Mouse (Mus musculus): ENCODE data around the gene Hist1h2ag. TPM values are rescaled to one million over a fixed set of nuclear protein-coding genes. Genes with fewer than 3 reads are reported as not detected.
"Not testable (repeated sequence)": the region's sequence is repeated elsewhere in the genome, so short reads cannot be mapped to it uniquely, and the experiment has no call there.

The Hist1h2ag gene
- polyA plus RNA-seq, 1 experiment: 149 TPM

GRCm38 (mm10) chr13:22039364-22039763 is 3.4 kb downstream of the Hist1h2ag start:
- Histone ChIP-seq H3K4me3 (ENCODE audit: control insufficient read depth, insufficient read depth, low read length) (no peak overlapping the region), H3K4me1 (replicated peaks; ENCODE audit: control insufficient read depth, insufficient read depth, low read length) (peaks cover 9% of the 10 kb centered on the region), H3K36me3 (ENCODE audit: control insufficient read depth, insufficient read depth, low read length) (no peaks in the 10 kb centered on the region), H3K27me3 (ENCODE audit: control insufficient read depth, insufficient read depth, low read length) (no peaks in the 10 kb centered on the region), H3K27ac (ENCODE audit: control insufficient read depth, insufficient read depth, low read length) (no peak overlapping the region; the same call in 1 of the 2 replicates)
- DNase-seq: no peak
- TF ChIP-seq POLR2A (IDR thresholded peaks at IDR 0.05; ENCODE audit: control insufficient read depth, extremely low read depth, insufficient read depth, low read length, poor library complexity) (no peak), CTCF (IDR thresholded peaks at IDR 0.05; ENCODE audit: borderline replicate concordance, control insufficient read depth, extremely low read depth, insufficient read depth, low read length, poor library complexity) (no peak)
- WGBS: 85% methylated on average over 5 of the region's 5 CpGs

GRCm38 (mm10) chr13:22037415-22037814 is 5.3 kb downstream of the Hist1h2ag start:
- Histone ChIP-seq H3K36me3 (ENCODE audit: control insufficient read depth, insufficient read depth, low read length) (no peaks in the 10 kb centered on the region), H3K4me1 (replicated peaks; ENCODE audit: control insufficient read depth, insufficient read depth, low read length) (peaks cover 9% of the 10 kb centered on the region), H3K27me3 (ENCODE audit: control insufficient read depth, insufficient read depth, low read length) (no peaks in the 10 kb centered on the region), H3K4me3 (ENCODE audit: control insufficient read depth, insufficient read depth, low read length) (no peak overlapping the region), H3K27ac (ENCODE audit: control insufficient read depth, insufficient read depth, low read length) (no peak overlapping the region; the same call in 1 of the 2 replicates)
- TF ChIP-seq POLR2A (IDR thresholded peaks at IDR 0.05; ENCODE audit: control insufficient read depth, extremely low read depth, insufficient read depth, low read length, poor library complexity) (no peak), CTCF (IDR thresholded peaks at IDR 0.05; ENCODE audit: borderline replicate concordance, control insufficient read depth, extremely low read depth, insufficient read depth, low read length, poor library complexity) (no peak)
- 90% methylated on average over 2 of the region's 2 CpGs for WGBS
- DNase-seq: no peak

DNA sequence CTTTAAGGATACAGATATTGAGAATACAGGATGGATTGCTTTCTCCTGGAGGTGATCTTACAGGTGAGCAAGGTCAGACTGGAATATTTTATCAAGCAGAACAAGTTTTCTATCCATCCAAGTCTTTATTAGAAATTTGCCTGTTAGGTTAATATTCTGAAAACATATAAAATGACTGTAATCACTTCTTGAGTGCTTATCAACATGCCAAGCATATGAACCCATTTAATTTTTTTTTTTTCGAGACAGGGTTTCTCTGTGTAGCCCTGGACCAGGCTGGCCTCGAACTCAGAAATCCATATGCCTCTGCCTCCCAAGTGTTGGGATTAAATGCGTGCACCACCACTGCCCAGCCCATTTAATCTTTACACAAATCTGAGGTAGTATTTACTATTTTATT is 5.8 kb downstream of the Hist1h2ag start:
- DNase-seq: no peak
- H3K36me3 ChIP-seq (ENCODE audit: control insufficient read depth, insufficient read depth, low read length): no peaks in the 10 kb centered on the region
- 82% methylated on average over 3 of the region's 3 CpGs for WGBS
- no peaks in the 10 kb centered on the region for H3K27me3 ChIP-seq (ENCODE audit: control insufficient read depth, insufficient read depth, low read length)
- no peak overlapping the region for H3K4me3 ChIP-seq (ENCODE audit: control insufficient read depth, insufficient read depth, low read length)
- H3K27ac ChIP-seq (ENCODE audit: control insufficient read depth, insufficient read depth, low read length): peak overlapping the region; percentile 80
- TF ChIP-seq CTCF (IDR thresholded peaks at IDR 0.05; ENCODE audit: borderline replicate concordance, control insufficient read depth, extremely low read depth, insufficient read depth, low read length, poor library complexity) (no peak), POLR2A (IDR thresholded peaks at IDR 0.05; ENCODE audit: control insufficient read depth, extremely low read depth, insufficient read depth, low read length, poor library complexity) (no peak)
- peaks cover 9% of the 10 kb centered on the region for H3K4me1 ChIP-seq (replicated peaks; ENCODE audit: control insufficient read depth, insufficient read depth, low read length)

GRCm38 (mm10) chr13:22036149-22036956 is 6.4 kb downstream of the Hist1h2ag start:
- H3K36me3 ChIP-seq (ENCODE audit: control insufficient read depth, insufficient read depth, low read length): no peaks in the 10 kb centered on the region
- TF ChIP-seq CTCF (IDR thresholded peaks at IDR 0.05; ENCODE audit: borderline replicate concordance, control insufficient read depth, extremely low read depth, insufficient read depth, low read length, poor library complexity): no peak
- no peak for TF ChIP-seq POLR2A (IDR thresholded peaks at IDR 0.05; ENCODE audit: control insufficient read depth, extremely low read depth, insufficient read depth, low read length, poor library complexity)
- peak overlapping the region; percentile 42 for H3K4me3 ChIP-seq (ENCODE audit: control insufficient read depth, insufficient read depth, low read length)
- peaks cover 9% of the 10 kb centered on the region for H3K4me1 ChIP-seq (replicated peaks; ENCODE audit: control insufficient read depth, insufficient read depth, low read length)
- 4% methylated on average over 22 of the region's 23 CpGs for WGBS
- no peak for DNase-seq
- no peaks in the 10 kb centered on the region for H3K27me3 ChIP-seq (ENCODE audit: control insufficient read depth, insufficient read depth, low read length)
- peak overlapping the region; percentile 80 for H3K27ac ChIP-seq (ENCODE audit: control insufficient read depth, insufficient read depth, low read length)

- not testable (repeated sequence) for H3K27me3 ChIP-seq (ENCODE audit: control insufficient read depth, insufficient read depth, low read length); H3K4me1 ChIP-seq (replicated peaks; ENCODE audit: control insufficient read depth, insufficient read depth, low read length); H3K36me3 ChIP-seq (ENCODE audit: control insufficient read depth, insufficient read depth, low read length)
- peak; percentile 86 for DNase-seq
- Histone ChIP-seq H3K4me3 (ENCODE audit: control insufficient read depth, insufficient read depth, low read length) (peak within 1 kb of the TSS; percentile 62), H3K27ac (ENCODE audit: control insufficient read depth, insufficient read depth, low read length) (peak within 1 kb of the TSS; percentile 84)
- WGBS: under 1% methylated on average over 32 of the region's 69 CpGs
These were observed 7.2 kb downstream of the Hist1h2ag start, which contains the start of the genes Hist1h2ah and Hist1h2bk for GRCm38 (mm10) chr13:22035267-22036148. Gene Hist1h2ah, minus strand, starts transcription at chr13:22035568. Gene Hist1h2bk, plus strand, starts transcription at chr13:22035870.

- WGBS: 2% methylated on average over 14 of the region's 14 CpGs
- H3K4me1 ChIP-seq (replicated peaks; ENCODE audit: control insufficient read depth, insufficient read depth, low read length): peaks cover 6% of the 10 kb centered on the region
- no peak for DNase-seq
These were observed 8.1 kb downstream of the Hist1h2ag start for GRCm38 (mm10) chr13:22034443-22035266.

More at GRCm38 (mm10) chr13:22034443-22035266, 8.1 kb downstream of the Hist1h2ag start:
- H3K27ac ChIP-seq (ENCODE audit: control insufficient read depth, insufficient read depth, low read length): no peak overlapping the region
- peak overlapping the region; percentile 37 for H3K4me3 ChIP-seq (ENCODE audit: control insufficient read depth, insufficient read depth, low read length)
- no peak for TF ChIP-seq CTCF (IDR thresholded peaks at IDR 0.05; ENCODE audit: borderline replicate concordance, control insufficient read depth, extremely low read depth, insufficient read depth, low read length, poor library complexity)
- no peak for TF ChIP-seq POLR2A (IDR thresholded peaks at IDR 0.05; ENCODE audit: control insufficient read depth, extremely low read depth, insufficient read depth, low read length, poor library complexity)
- H3K27me3 ChIP-seq (ENCODE audit: control insufficient read depth, insufficient read depth, low read length): no peaks in the 10 kb centered on the region
- no peaks in the 10 kb centered on the region for H3K36me3 ChIP-seq (ENCODE audit: control insufficient read depth, insufficient read depth, low read length)

All from thymus, adult 2 months (tissue).